In genomic region chr12:16185431-16185923, GRCm38 (mm10) we compare ENCODE assay signal across 8 mouse cellular contexts.
DNase-seq lines count a peak whose midpoint lies in the region; ATAC-seq and TF ChIP-seq lines count a peak whose summit lies in the region.
"Had no signal": no experiment of that assay in that cellular context is flagged by ENCODE, and none has a peak within 500 bp of the region (broad histone marks: within the 10 kb centered on the region; RNA-seq: fewer than 3 reads in every experiment).

No protein-coding gene starts in this region.

- peak; percentile 52 for DNase-seq in T-cell, adult 2 months (ENCODE audit: low spot score)
- DNase-seq in embryo, embryonic 11 days = peak; percentile 21
- peak; percentile 49 to 53 for DNase-seq in heart, postnatal 36 days
- no peak for DNase-seq in stomach, postnatal 0 days (ENCODE audit: low spot score)
- DNase-seq in retina, embryonic 14.5 days (ENCODE audit: low spot score) = no peak

- H3K27ac ChIP-seq in lung, embryonic 15.5 days = no peak overlapping the region
- H3K27ac ChIP-seq in stomach, postnatal 0 days (replicated peaks) = no peak overlapping the region
- no peak overlapping the region for H3K27ac ChIP-seq in forebrain, embryonic 15.5 days (replicated peaks)
- H3K27ac ChIP-seq: stomach, embryonic 15.5 days had no signal

- 0 out of 2 replicates have a peak overlapping the region, but pooled peaks have one; percentile 3 for H3K4me3 ChIP-seq in lung, embryonic 15.5 days
- H3K4me3 ChIP-seq in stomach, postnatal 0 days (ENCODE audit: low read depth, low read length) = no peak overlapping the region
- no peak overlapping the region for H3K4me3 ChIP-seq in forebrain, embryonic 15.5 days
- H3K4me3 ChIP-seq: stomach, embryonic 15.5 days had no signal

- peaks cover 9% of the 10 kb centered on the region; the same call in 1 of the 2 replicates for H3K4me1 ChIP-seq in lung, embryonic 15.5 days
- 0 out of 2 replicates have a peak, but pooled peaks cover 2% of the 10 kb centered on the region for H3K4me1 ChIP-seq in stomach, postnatal 0 days (replicated peaks; ENCODE audit: control insufficient read depth, insufficient read depth)
- peaks cover 5% of the 10 kb centered on the region; the same call in 1 of the 2 replicates for H3K4me1 ChIP-seq in forebrain, embryonic 15.5 days
- H3K4me1 ChIP-seq: stomach, embryonic 15.5 days had no signal

- intact Hi-C loops in heart, postnatal 36 days (cut with DNase I) = loop anchor here (2.0 to 5.0 kb wide), 2 partner anchors 37 to 648 kb away; no protein-coding TSS in a partner anchor

- no peaks in the 10 kb centered on the region; the same call in 1 of the 2 replicates for H3K27me3 ChIP-seq in lung, embryonic 15.5 days
- no peaks in the 10 kb centered on the region for H3K27me3 ChIP-seq in stomach, postnatal 0 days (ENCODE audit: control insufficient read depth, insufficient read depth, low read length)
- no peaks in the 10 kb centered on the region for H3K27me3 ChIP-seq in forebrain, embryonic 15.5 days
- H3K27me3 ChIP-seq: stomach, embryonic 15.5 days had no signal

- peak overlapping the region; percentile 39 for H3K4me2 ChIP-seq in lung, embryonic 15.5 days
- 0 out of 2 replicates have a peak overlapping the region, but pooled peaks have one; percentile 25 for H3K4me2 ChIP-seq in stomach, postnatal 0 days (replicated peaks; ENCODE audit: low read depth)
- H3K4me2 ChIP-seq in forebrain, embryonic 15.5 days (replicated peaks) = no peak overlapping the region
- H3K4me2 ChIP-seq: stomach, embryonic 15.5 days had no signal

- no peak; the same call in 1 of the 2 replicates for ATAC-seq in lung, embryonic 15.5 days (ENCODE audit: borderline replicate concordance, extremely low read depth, low FRiP score, low TSS enrichment)
- no peak for ATAC-seq in stomach, postnatal 0 days (ENCODE audit: low FRiP score, low TSS enrichment)
- ATAC-seq in forebrain, embryonic 15.5 days (replicated peaks) = no peak

- H3K9me3 ChIP-seq in lung, embryonic 15.5 days = no peaks in the 10 kb centered on the region
- no peaks in the 10 kb centered on the region for H3K9me3 ChIP-seq in stomach, postnatal 0 days (ENCODE audit: control insufficient read depth, low read length)
- no peaks in the 10 kb centered on the region for H3K9me3 ChIP-seq in forebrain, embryonic 15.5 days
- H3K9me3 ChIP-seq: stomach, embryonic 15.5 days had no signal

- TF ChIP-seq EP300 in stomach, postnatal 0 days (optimal IDR thresholded peaks at IDR 0.05) = no peak

- no peak for TF ChIP-seq CTCF in stomach, postnatal 0 days (IDR thresholded peaks at IDR 0.05; ENCODE audit: low read depth)

- WGBS in lung, embryonic 15.5 days = 15% methylated on average over 14 of the region's 14 CpGs
- WGBS in stomach, postnatal 0 days = 40% methylated on average over 14 of the region's 14 CpGs
- WGBS in forebrain, embryonic 15.5 days = 88% methylated on average over 14 of the region's 14 CpGs

- H3K36me3 ChIP-seq in lung, embryonic 15.5 days = no peaks in the 10 kb centered on the region
- H3K36me3 ChIP-seq in stomach, postnatal 0 days (ENCODE audit: control insufficient read depth, insufficient read depth, low read length) = no peaks in the 10 kb centered on the region
- H3K36me3 ChIP-seq in forebrain, embryonic 15.5 days = no peaks in the 10 kb centered on the region
- H3K36me3 ChIP-seq: stomach, embryonic 15.5 days had no signal

- H3K9ac ChIP-seq in lung, embryonic 15.5 days = no peak overlapping the region
- no peak overlapping the region for H3K9ac ChIP-seq in stomach, postnatal 0 days (ENCODE audit: low read length)
- H3K9ac ChIP-seq in forebrain, embryonic 15.5 days (replicated peaks) = no peak overlapping the region
- H3K9ac ChIP-seq: stomach, embryonic 15.5 days had no signal

Comparison
In these comparisons a context has a peak if more than half of its experiments do, and no peak if none do; other contexts are left out.
1. DNase-seq: peak in T-cell, adult 2 months (single experiment), embryo, embryonic 11 days (single experiment) and heart, postnatal 36 days (2 of 2); none in stomach, postnatal 0 days (single experiment) and retina, embryonic 14.5 days (single experiment).